Mouse (Mus musculus) kidney, embryonic 15.5 days (tissue): ENCODE data around the gene Bcap29. TPM values are rescaled to one million over a fixed set of nuclear protein-coding genes. Genes with fewer than 3 reads are reported as not detected.
"Not testable (repeated sequence)": the region's sequence is repeated elsewhere in the genome, so short reads cannot be mapped to it uniquely, and the experiment has no call there.

Source experiments
- ATAC-seq: fragments of 200-750 bp; cut with Nextera tagmentation; replicated peaks from 2 replicates; pipeline ENCODE4 v1.8.0; 2017; ENCODE audit warnings: moderate TSS enrichment; ENCODE audit not compliant: low FRiP score
- H3K27ac ChIP-seq: fragments of 300-500 bp; sonication (generic); 2 replicates; pipeline ENCODE4 v1.5.1; 2015; ENCODE audit warnings: mild to moderate bottlenecking, inconsistent platforms
- H3K27me3 ChIP-seq: fragments of 300-500 bp; sonication (generic); 2 replicates; pipeline ENCODE4 v1.6.1; 2015; ENCODE audit warnings: inconsistent platforms
- H3K36me3 ChIP-seq: fragments of 300-500 bp; sonication (generic); 2 replicates; pipeline ENCODE4 v1.6.1; 2015; ENCODE audit warnings: inconsistent platforms
- H3K4me1 ChIP-seq: fragments of 300-500 bp; sonication (generic); 2 replicates; pipeline ENCODE4 v1.6.1; 2015; ENCODE audit warnings: inconsistent platforms
- H3K4me2 ChIP-seq: fragments of 300-500 bp; sonication (generic); 2 replicates; pipeline ENCODE4 v1.6.1; 2015; ENCODE audit warnings: moderate library complexity, mild to moderate bottlenecking, inconsistent platforms
- H3K4me3 ChIP-seq: fragments of 300-500 bp; sonication (generic); replicated peaks from 2 replicates; pipeline ENCODE4 v1.5.1; 2015; ENCODE audit warnings: mild to moderate bottlenecking, inconsistent platforms
- H3K9ac ChIP-seq: fragments of 300-500 bp; sonication (generic); 2 replicates; pipeline ENCODE4 v1.6.1; 2015; ENCODE audit warnings: mild to moderate bottlenecking, inconsistent platforms
- H3K9me3 ChIP-seq: fragments of 300-500 bp; sonication (generic); replicated peaks from 2 replicates; pipeline ENCODE4 v1.6.1; 2016; ENCODE audit warnings: inconsistent platforms
- WGBS: fragments of 180-500 bp; shearing (Covaris S2); methylation state at CpG from one replicate; pipeline ENCODE4 v1.1.7; 2015; ENCODE audit warnings: mixed read lengths; 5-methylcytosine and 5-hydroxymethylcytosine counted together
- polyA plus RNA-seq: library from polyadenylated mRNA; unstranded; fragments of >200 nt; fragmentation: Nextera tagmentation; extraction: Ambion mirVana; gene quantifications from 2 replicates; pipeline ENCODE4 v1.2.1, GENCODE M21; 2015

The Bcap29 gene
- polyA plus RNA-seq, 1 experiment from 2014 or later = 33.6 TPM

- 85% methylated on average over 5 of the region's 5 CpGs for WGBS
- H3K36me3 ChIP-seq = no peaks in the 10 kb centered on the region
- H3K9ac ChIP-seq = no peak overlapping the region
- no peak overlapping the region for H3K4me2 ChIP-seq
- no peaks in the 10 kb centered on the region for H3K27me3 ChIP-seq
- no peaks in the 10 kb centered on the region for H3K9me3 ChIP-seq
- no peak for ATAC-seq
- H3K27ac ChIP-seq = no peak overlapping the region
- H3K4me1 ChIP-seq = no peaks in the 10 kb centered on the region
- H3K4me3 ChIP-seq = no peak overlapping the region
Measured at GRCm38 (mm10) chr12:31574506-31574905, 60.0 kb downstream of the Bcap29 start.

- Histone ChIP-seq H3K4me2 (no peak overlapping the region), H3K36me3 (no peaks in the 10 kb centered on the region), H3K4me3 (no peak overlapping the region), H3K27me3 (no peaks in the 10 kb centered on the region), H3K27ac (no peak overlapping the region), H3K4me1 (peaks cover 3% of the 10 kb centered on the region; the same call in 1 of the 2 replicates), H3K9ac (no peak overlapping the region), H3K9me3 (no peaks in the 10 kb centered on the region)
- WGBS = 53% methylated on average over 2 of the region's 2 CpGs
- ATAC-seq = no peak
Measured at GRCm38 (mm10) chr12:31569784-31570183, 64.7 kb downstream of the Bcap29 start.

DNA sequence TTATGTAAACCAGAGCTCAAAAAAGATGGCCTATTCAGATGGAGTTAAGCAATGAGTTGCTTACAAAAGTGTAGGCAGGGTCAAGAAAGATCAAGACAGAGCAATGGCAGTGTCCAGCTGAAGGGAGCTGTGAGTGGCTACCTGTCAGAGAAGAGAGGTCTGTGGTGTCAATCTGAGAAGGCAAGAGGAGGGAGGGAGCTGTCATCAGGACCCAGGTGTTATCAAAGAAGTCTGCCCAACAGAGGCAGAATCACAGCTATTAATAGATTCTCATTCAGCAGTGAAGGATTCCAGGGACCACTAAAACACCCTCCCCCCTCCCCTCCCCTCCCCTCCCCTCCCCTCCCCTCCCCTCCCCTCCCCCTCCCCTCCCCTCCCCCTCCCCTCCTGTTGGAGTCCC is 65.8 kb downstream of the Bcap29 start:
- Histone ChIP-seq H3K4me1 (peaks cover 3% of the 10 kb centered on the region; the same call in 1 of the 2 replicates), H3K9me3 (no peaks in the 10 kb centered on the region), H3K4me3 (no peak overlapping the region), H3K9ac (no peak overlapping the region), H3K36me3 (no peaks in the 10 kb centered on the region), H3K27me3 (0 out of 2 replicates have a peak, but pooled peaks cover 4% of the 10 kb centered on the region), H3K27ac (no peak overlapping the region), H3K4me2 (no peak overlapping the region)
- no peak for ATAC-seq

DNA sequence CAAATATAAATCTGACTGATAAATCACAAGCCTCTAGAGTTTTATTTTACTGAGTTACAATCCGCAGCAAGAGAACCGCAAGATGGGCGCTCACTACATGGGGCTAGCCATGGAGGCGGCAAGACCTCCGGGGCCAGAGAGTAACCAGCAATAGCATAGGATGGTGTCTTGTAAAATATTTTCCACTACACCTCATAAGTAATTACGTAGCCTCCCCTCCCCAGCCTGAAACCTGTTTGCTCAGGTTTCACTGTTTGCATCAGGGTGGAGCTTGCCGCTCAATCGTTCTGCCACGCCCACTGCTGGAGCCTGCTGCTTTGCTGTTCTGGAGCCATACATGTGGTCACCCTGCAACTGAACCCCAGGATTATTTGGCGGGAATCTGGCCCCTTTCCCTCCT is 66.9 kb downstream of the Bcap29 start:
- not testable (repeated sequence) for H3K9me3 ChIP-seq, H3K36me3 ChIP-seq, H3K27me3 ChIP-seq, H3K27ac ChIP-seq, H3K4me1 ChIP-seq, H3K9ac ChIP-seq
- 19% methylated on average over 10 of the region's 10 CpGs for WGBS
- H3K4me3 ChIP-seq = peak overlapping the region; percentile 28
- H3K4me2 ChIP-seq = peak overlapping the region; percentile 57
- 0 out of 2 replicates have a peak, but pooled peaks have one; percentile 15 for ATAC-seq

DNA sequence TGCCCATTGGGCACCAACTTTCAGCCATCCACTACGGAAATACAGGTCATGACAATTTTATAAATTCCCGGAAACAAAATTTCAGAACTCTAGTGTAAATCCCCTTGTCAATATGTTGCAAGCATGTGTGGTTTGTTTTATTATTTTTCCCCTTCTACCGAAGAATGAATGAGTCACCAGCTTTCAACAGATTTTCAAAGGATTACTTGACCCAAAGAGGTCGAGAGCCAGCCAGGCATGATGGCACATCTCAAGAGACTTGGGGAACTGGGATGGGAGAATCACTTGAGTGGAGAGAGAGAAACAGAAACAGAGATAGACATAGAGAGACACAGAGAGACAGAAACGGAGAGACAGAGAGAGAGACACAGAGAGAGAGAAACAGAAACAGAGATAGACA is 73.7 kb downstream of the Bcap29 start:
- Histone ChIP-seq H3K4me3 (no peak overlapping the region), H3K4me1 (peaks cover 11% of the 10 kb centered on the region), H3K9me3 (no peaks in the 10 kb centered on the region), H3K9ac (no peak overlapping the region), H3K36me3 (no peaks in the 10 kb centered on the region), H3K27ac (no peak overlapping the region), H3K27me3 (peaks cover 71% of the 10 kb centered on the region), H3K4me2 (no peak overlapping the region)
- no peak for ATAC-seq
- WGBS = 77% methylated on average over 5 of the region's 5 CpGs

- Histone ChIP-seq H3K4me2 (peak overlapping the region; percentile 95), H3K4me3 (peak overlapping the region; percentile 52), H3K4me1 (peaks cover 11% of the 10 kb centered on the region), H3K27me3 (peaks cover 77% of the 10 kb centered on the region), H3K27ac (no peak overlapping the region), H3K36me3 (no peaks in the 10 kb centered on the region), H3K9ac (no peak overlapping the region), H3K9me3 (no peaks in the 10 kb centered on the region)
- 15% methylated on average over 5 of the region's 5 CpGs for WGBS
- ATAC-seq = no peak
Measured at GRCm38 (mm10) chr12:31560002-31560401, 74.5 kb downstream of the Bcap29 start.

- H3K4me3 ChIP-seq = no peak overlapping the region
- 68% methylated on average over 1 of the region's 1 CpGs for WGBS
- no peaks in the 10 kb centered on the region for H3K9me3 ChIP-seq
- no peak for ATAC-seq
- peaks cover 62% of the 10 kb centered on the region for H3K27me3 ChIP-seq
- H3K27ac ChIP-seq = no peak overlapping the region
- peaks cover 6% of the 10 kb centered on the region for H3K4me1 ChIP-seq
- no peak overlapping the region for H3K9ac ChIP-seq
- H3K4me2 ChIP-seq = no peak overlapping the region
- no peaks in the 10 kb centered on the region for H3K36me3 ChIP-seq
Measured at GRCm38 (mm10) chr12:31554371-31554770, 80.1 kb downstream of the Bcap29 start.

- H3K9ac ChIP-seq = no peak overlapping the region
- H3K9me3 ChIP-seq = no peaks in the 10 kb centered on the region
- H3K4me1 ChIP-seq = no peaks in the 10 kb centered on the region
- no peaks in the 10 kb centered on the region for H3K36me3 ChIP-seq
- H3K4me2 ChIP-seq = no peak overlapping the region
- 75% methylated on average over 1 of the region's 1 CpGs for WGBS
- no peak overlapping the region for H3K4me3 ChIP-seq
- no peak for ATAC-seq
- H3K27ac ChIP-seq = no peak overlapping the region
- peaks cover 38% of the 10 kb centered on the region for H3K27me3 ChIP-seq
Measured at GRCm38 (mm10) chr12:31551252-31551651, 83.2 kb downstream of the Bcap29 start.

DNA sequence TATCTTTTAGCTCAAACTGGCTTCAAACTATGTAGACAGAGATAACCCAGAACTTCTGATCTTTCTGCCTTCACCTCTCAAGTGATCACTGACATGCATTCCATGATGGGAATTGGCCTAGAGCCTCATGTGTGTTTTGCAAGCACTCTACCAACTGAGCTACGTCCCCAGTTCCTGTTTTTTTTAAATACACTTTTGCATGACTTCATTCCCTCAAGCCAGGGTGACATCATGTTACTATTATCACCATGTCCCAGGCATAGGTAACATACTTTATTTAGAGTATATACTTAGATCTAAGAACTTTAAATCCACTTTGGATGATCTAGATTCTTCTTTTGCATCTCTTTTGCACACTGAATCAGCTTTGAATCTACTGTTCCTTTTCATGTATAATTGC is 88.4 kb downstream of the Bcap29 start:
- Histone ChIP-seq H3K4me2 (no peak overlapping the region), H3K27ac (no peak overlapping the region), H3K27me3 (peaks cover 2% of the 10 kb centered on the region; the same call in 1 of the 2 replicates), H3K9me3 (no peaks in the 10 kb centered on the region), H3K4me1 (no peaks in the 10 kb centered on the region), H3K9ac (no peak overlapping the region), H3K36me3 (no peaks in the 10 kb centered on the region), H3K4me3 (no peak overlapping the region)
- no peak for ATAC-seq
- 67% methylated on average over 1 of the region's 1 CpGs for WGBS

DNA sequence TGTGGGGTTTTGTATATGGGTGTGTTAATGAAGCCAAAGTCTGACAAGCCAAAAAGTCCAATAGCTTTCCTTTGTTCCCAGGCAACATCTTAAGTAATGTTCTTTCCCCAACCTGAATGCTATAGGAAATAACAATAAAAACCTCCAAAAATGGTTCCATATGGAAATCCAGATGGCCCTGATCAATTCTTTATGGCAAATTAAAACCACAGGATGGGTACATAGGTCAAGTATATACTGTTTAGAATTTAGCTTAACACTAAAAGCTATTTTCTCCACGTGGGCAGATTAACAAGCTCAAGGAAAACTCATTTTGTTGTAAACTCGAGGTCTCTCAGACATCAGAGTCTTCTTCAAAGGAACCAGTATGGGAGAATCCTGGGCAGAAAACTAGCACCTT is 89.2 kb downstream of the Bcap29 start:
- no peak overlapping the region for H3K4me3 ChIP-seq
- peaks cover 2% of the 10 kb centered on the region; the same call in 1 of the 2 replicates for H3K27me3 ChIP-seq
- no peak overlapping the region for H3K4me2 ChIP-seq
- no peak overlapping the region for H3K27ac ChIP-seq
- no peaks in the 10 kb centered on the region for H3K36me3 ChIP-seq
- no peaks in the 10 kb centered on the region for H3K4me1 ChIP-seq
- no peak overlapping the region for H3K9ac ChIP-seq
- H3K9me3 ChIP-seq = no peaks in the 10 kb centered on the region
- 35% methylated on average over 2 of the region's 2 CpGs for WGBS
- no peak for ATAC-seq

DNA sequence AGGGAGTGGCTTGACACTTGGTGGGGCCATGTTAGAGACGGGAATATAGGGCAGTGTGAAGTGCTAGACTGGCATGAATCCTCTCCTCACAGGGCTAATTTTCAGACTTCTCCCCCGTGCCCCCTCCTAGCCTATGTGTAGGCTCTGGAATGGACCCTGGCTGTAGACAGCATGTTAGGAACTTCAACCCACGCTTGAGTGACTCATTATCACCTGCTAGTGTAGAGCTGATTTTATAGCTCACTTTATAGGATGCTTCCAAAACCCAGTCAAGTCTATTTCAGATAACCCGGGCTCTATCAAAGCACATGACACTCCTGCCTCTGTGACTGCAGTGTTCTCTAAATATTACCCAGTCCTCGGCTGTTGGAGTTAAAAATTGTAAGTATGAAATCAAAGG is 92.9 kb downstream of the Bcap29 start:
- Histone ChIP-seq H3K27ac (no peak overlapping the region), H3K9me3 (no peaks in the 10 kb centered on the region), H3K9ac (no peak overlapping the region), H3K4me1 (peaks cover 4% of the 10 kb centered on the region; the same call in 1 of the 2 replicates), H3K36me3 (no peaks in the 10 kb centered on the region), H3K4me2 (no peak overlapping the region), H3K4me3 (no peak overlapping the region), H3K27me3 (no peaks in the 10 kb centered on the region)
- WGBS = 70% methylated on average over 5 of the region's 5 CpGs
- ATAC-seq = no peak
